In genomic region chr19:16559243-16559896, GRCm38 (mm10) we compare ENCODE assay signal across 28 mouse cellular contexts.
A peak's percentile ranks its signal among the peaks of the same experiment; 100 is the strongest.
DNase-seq lines count a peak whose midpoint lies in the region; ATAC-seq and TF ChIP-seq lines count a peak whose summit lies in the region.
"Had no signal": no experiment of that assay in that cellular context is flagged by ENCODE, and none has a peak within 500 bp of the region (broad histone marks: within the 10 kb centered on the region; RNA-seq: fewer than 3 reads in every experiment).

No protein-coding gene starts in this region.

- TF ChIP-seq EP300 in heart, adult 2 months (IDR thresholded peaks at IDR 0.05; ENCODE audit: insufficient read depth, low read depth, low read length) = no peak

- H3K9ac ChIP-seq in heart, adult 2 months (ENCODE audit: low read depth, low read length) = no peak overlapping the region
- H3K9ac ChIP-seq in lung, embryonic 16.5 days (ENCODE audit: low read length) = no peak overlapping the region
- no peak overlapping the region for H3K9ac ChIP-seq in stomach, embryonic 14.5 days (replicated peaks; ENCODE audit: low read depth, low read length)
- H3K9ac ChIP-seq: embryonic facial prominence, embryonic 12.5 days; forebrain, embryonic 15.5 days; heart, embryonic 13.5 days; liver, embryonic 12.5 days; midbrain, embryonic 15.5 days; neural tube, embryonic 12.5 days had no signal

- no peaks in the 10 kb centered on the region for H3K27me3 ChIP-seq in heart, adult 2 months (ENCODE audit: control insufficient read depth, insufficient read depth, low read length)
- no peaks in the 10 kb centered on the region for H3K27me3 ChIP-seq in lung, embryonic 16.5 days (ENCODE audit: control insufficient read depth, insufficient read depth, low read depth, low read length)
- no peaks in the 10 kb centered on the region for H3K27me3 ChIP-seq in stomach, embryonic 14.5 days (ENCODE audit: control insufficient read depth, insufficient read depth, low read length)
- H3K27me3 ChIP-seq: embryonic facial prominence, embryonic 12.5 days; forebrain, embryonic 15.5 days; heart, embryonic 13.5 days; liver, embryonic 12.5 days; midbrain, embryonic 15.5 days; neural tube, embryonic 12.5 days had no signal

- no peak overlapping the region for H3K4me2 ChIP-seq in lung, embryonic 16.5 days (ENCODE audit: low read depth, low read length)
- H3K4me2 ChIP-seq in stomach, embryonic 14.5 days (replicated peaks; ENCODE audit: low read depth, low read length) = no peak overlapping the region
- H3K4me2 ChIP-seq: embryonic facial prominence, embryonic 12.5 days; forebrain, embryonic 15.5 days; heart, embryonic 13.5 days; liver, embryonic 12.5 days; midbrain, embryonic 15.5 days; neural tube, embryonic 12.5 days had no signal

- no peak overlapping the region for H3K27ac ChIP-seq in heart, adult 2 months
- 0 out of 2 replicates have a peak overlapping the region, but pooled peaks have one; percentile 5 for H3K27ac ChIP-seq in lung, embryonic 16.5 days (ENCODE audit: low read length)
- peak overlapping the region; percentile 79 for H3K27ac ChIP-seq in stomach, embryonic 14.5 days (ENCODE audit: low read length)
- H3K27ac ChIP-seq: embryonic facial prominence, embryonic 12.5 days; forebrain, embryonic 15.5 days; heart, embryonic 13.5 days; left cerebral cortex, adult 2 months; liver, embryonic 12.5 days; midbrain, embryonic 15.5 days; neural tube, embryonic 12.5 days had no signal

- no peak overlapping the region for H3K4me3 ChIP-seq in heart, adult 2 months
- H3K4me3 ChIP-seq in lung, embryonic 16.5 days (ENCODE audit: low read length) = no peak overlapping the region
- no peak overlapping the region for H3K4me3 ChIP-seq in stomach, embryonic 14.5 days (ENCODE audit: low read depth, low read length)
- H3K4me3 ChIP-seq: embryonic facial prominence, embryonic 12.5 days; forebrain, embryonic 15.5 days; heart, embryonic 13.5 days; left cerebral cortex, adult 2 months; liver, embryonic 12.5 days; midbrain, embryonic 15.5 days; neural tube, embryonic 12.5 days had no signal

- intact Hi-C loops in heart, adult 2 months (cut with DNase I) = no loop called here

- no peaks in the 10 kb centered on the region for H3K4me1 ChIP-seq in heart, adult 2 months (ENCODE audit: control insufficient read depth, insufficient read depth, low read length)
- H3K4me1 ChIP-seq in lung, embryonic 16.5 days (replicated peaks; ENCODE audit: control insufficient read depth, insufficient read depth, low read length) = peaks cover 7% of the 10 kb centered on the region; the same call in 1 of the 2 replicates
- H3K4me1 ChIP-seq in stomach, embryonic 14.5 days (ENCODE audit: control insufficient read depth, insufficient read depth, low read length) = peaks cover 22% of the 10 kb centered on the region
- H3K4me1 ChIP-seq: embryonic facial prominence, embryonic 12.5 days; forebrain, embryonic 15.5 days; heart, embryonic 13.5 days; liver, embryonic 12.5 days; midbrain, embryonic 15.5 days; neural tube, embryonic 12.5 days had no signal

- no peak for ATAC-seq in lung, embryonic 16.5 days (ENCODE audit: low read depth)
- peak; percentile 62; the same call in 1 of the 2 replicates for ATAC-seq in stomach, embryonic 14.5 days (ENCODE audit: insufficient number of reproducible peaks, insufficient read depth, low FRiP score, low read depth)
- no peak for ATAC-seq in megakaryocyte-erythroid progenitor cell, adult 5-6 weeks (replicated peaks; ENCODE audit: low FRiP score, low TSS enrichment, poor library complexity, severe bottlenecking)
- ATAC-seq: CD4-positive, CD25-positive, alpha-beta regulatory T cell, adult 4 months; forebrain, embryonic 15.5 days; liver, embryonic 12.5 days; midbrain, embryonic 15.5 days had no signal

- no peaks in the 10 kb centered on the region for H3K36me3 ChIP-seq in heart, adult 2 months (ENCODE audit: control insufficient read depth, insufficient read depth, low read length)
- H3K36me3 ChIP-seq in lung, embryonic 16.5 days (ENCODE audit: control insufficient read depth, insufficient read depth, low read length) = no peaks in the 10 kb centered on the region
- H3K36me3 ChIP-seq in stomach, embryonic 14.5 days (ENCODE audit: control insufficient read depth, insufficient read depth, low read length) = no peaks in the 10 kb centered on the region
- H3K36me3 ChIP-seq: embryonic facial prominence, embryonic 12.5 days; forebrain, embryonic 15.5 days; heart, embryonic 13.5 days; liver, embryonic 12.5 days; midbrain, embryonic 15.5 days; neural tube, embryonic 12.5 days had no signal

- peak; percentile 44 for DNase-seq in heart, adult 11 months
- DNase-seq in heart, adult 2 months = no peak
- no peak for DNase-seq in lung, postnatal 10 days
- DNase-seq in testis, postnatal 10 days (ENCODE audit: low spot score) = no peak
- DNase-seq in liver = no peak
- DNase-seq: adrenal gland, postnatal 36 days; cerebellum, adult 11 months; cerebellum, postnatal 10 days; gastrocnemius, postnatal 14 days; heart, adult 18-20 months; heart, postnatal 14 days; kidney, adult 9 months; left cerebral cortex, postnatal 4 days; lung, adult 18-20 months; lung, postnatal 4 days; right cerebral cortex, postnatal 14 days; thymus, adult 2 months had no signal

- no peak for TF ChIP-seq POLR2A in heart, adult 2 months (IDR thresholded peaks at IDR 0.05; ENCODE audit: insufficient read depth, low read depth, low read length)

- TF ChIP-seq CTCF in heart, adult 2 months (IDR thresholded peaks at IDR 0.05) = no peak

- WGBS in heart, adult 2 months = 64% methylated on average over 9 of the region's 9 CpGs
- WGBS in lung, embryonic 16.5 days = 53% methylated on average over 9 of the region's 9 CpGs
- WGBS in stomach, embryonic 14.5 days = 29% methylated on average over 9 of the region's 9 CpGs

- no peaks in the 10 kb centered on the region for H3K79me2 ChIP-seq in heart, adult 2 months (replicated peaks; ENCODE audit: control insufficient read depth, insufficient read depth, low read length)

- H3K9me3 ChIP-seq in lung, embryonic 16.5 days (ENCODE audit: control insufficient read depth, low read length) = no peaks in the 10 kb centered on the region
- no peaks in the 10 kb centered on the region for H3K9me3 ChIP-seq in stomach, embryonic 14.5 days (ENCODE audit: control insufficient read depth, low read depth, low read length)
- H3K9me3 ChIP-seq: embryonic facial prominence, embryonic 12.5 days; forebrain, embryonic 15.5 days; liver, embryonic 12.5 days; midbrain, embryonic 15.5 days; neural tube, embryonic 12.5 days had no signal
